Mouse (Mus musculus) testis, adult 2 months (tissue): Measurements from ENCODE around the gene Lyrm1. TPM values are rescaled to one million over a fixed set of nuclear protein-coding genes. Genes with fewer than 3 reads are reported as not detected.

Experiments used
- H3K27ac ChIP-seq: fragments of 200-500 bp; 2 replicates; pipeline ENCODE4 v1.5.1; 2012; ENCODE audit warnings: low read depth, low read length; ENCODE audit not compliant: control insufficient read depth, insufficient read depth
- H3K27me3 ChIP-seq: fragments of 200-500 bp; 2 replicates; pipeline ENCODE4 v1.6.1; 2012; ENCODE audit warnings: mild to moderate bottlenecking, low read length, moderate library complexity; ENCODE audit not compliant: control insufficient read depth, insufficient read depth
- H3K36me3 ChIP-seq: fragments of 200-500 bp; 2 replicates; pipeline ENCODE4 v1.6.1; 2012; ENCODE audit warnings: mild to moderate bottlenecking, low read length; ENCODE audit not compliant: control insufficient read depth, insufficient read depth
- H3K4me1 ChIP-seq: fragments of 200-500 bp; 2 replicates; pipeline ENCODE4 v1.6.1; 2012; ENCODE audit warnings: low read length; ENCODE audit not compliant: control insufficient read depth, insufficient read depth
- H3K4me3 ChIP-seq: fragments of 200-500 bp; 2 replicates; pipeline ENCODE4 v1.5.1; 2012; ENCODE audit warnings: low read depth, mild to moderate bottlenecking, low read length, moderate library complexity, mixed read lengths; ENCODE audit not compliant: control insufficient read depth
- CTCF ChIP-seq: fragments of 200-500 bp; IDR thresholded peaks from 2 replicates; pipeline ENCODE4 v1.5.1; 2012; ENCODE audit warnings: low read depth, mild to moderate bottlenecking, inconsistent platforms, low read length, moderate library complexity; ENCODE audit not compliant: control insufficient read depth, insufficient read depth, insufficient replicate concordance
- POLR2A ChIP-seq: fragments of 200-500 bp; IDR thresholded peaks from 2 replicates; pipeline ENCODE4 v1.6.1; 2012; ENCODE audit warnings: low read depth, mild to moderate bottlenecking, inconsistent platforms, low read length, moderate library complexity; ENCODE audit not compliant: control insufficient read depth
- polyA plus RNA-seq: library from polyadenylated mRNA; depleted of rRNA; stranded (reverse); fragments of >200 nt; gene quantifications from 2 replicates; pipeline ENCODE4 v1.2.3, GENCODE M21; 2012

Gene Lyrm1
- polyA plus RNA-seq, 1 experiment = 31.4 TPM

- Histone ChIP-seq H3K4me1 (no peaks in the 10 kb centered on the region), H3K27ac (no peak overlapping the region), H3K36me3 (no peaks in the 10 kb centered on the region), H3K27me3 (no peaks in the 10 kb centered on the region), H3K4me3 (no peak overlapping the region)
- TF ChIP-seq POLR2A (no peak), CTCF (no peak)
Measured at GRCm38 (mm10) chr7:119872204-119872603, 23.5 kb upstream of the Lyrm1 start.

- no peak overlapping the region for H3K4me3 ChIP-seq
- H3K27ac ChIP-seq = no peak overlapping the region
- no peaks in the 10 kb centered on the region for H3K27me3 ChIP-seq
- H3K36me3 ChIP-seq = no peaks in the 10 kb centered on the region
- TF ChIP-seq CTCF (no peak), POLR2A (no peak)
- H3K4me1 ChIP-seq = no peaks in the 10 kb centered on the region
Measured at GRCm38 (mm10) chr7:119873050-119873449, 22.6 kb upstream of the Lyrm1 start.

- no peak overlapping the region for H3K27ac ChIP-seq
- TF ChIP-seq CTCF (no peak), POLR2A (no peak)
Measured at GRCm38 (mm10) chr7:119875776-119876440, 19.8 kb upstream of the Lyrm1 start.

GRCm38 (mm10) chr7:119879171-119879570 is 16.5 kb upstream of the Lyrm1 start:
- Histone ChIP-seq H3K4me3 (no peak overlapping the region), H3K36me3 (no peaks in the 10 kb centered on the region), H3K27me3 (no peaks in the 10 kb centered on the region), H3K4me1 (no peaks in the 10 kb centered on the region), H3K27ac (no peak overlapping the region)
- TF ChIP-seq CTCF = no peak
- no peak for TF ChIP-seq POLR2A

More at GRCm38 (mm10) chr7:119875776-119876440, 19.8 kb upstream of the Lyrm1 start:
- Histone ChIP-seq H3K36me3 (no peaks in the 10 kb centered on the region), H3K4me3 (no peak overlapping the region), H3K4me1 (no peaks in the 10 kb centered on the region), H3K27me3 (no peaks in the 10 kb centered on the region)

- H3K4me3 ChIP-seq = no peak overlapping the region
Measured at GRCm38 (mm10) chr7:119880345-119880744, 15.3 kb upstream of the Lyrm1 start.

GRCm38 (mm10) chr7:119881229-119881628 is 14.4 kb upstream of the Lyrm1 start:
- Histone ChIP-seq H3K27me3 (no peaks in the 10 kb centered on the region), H3K4me3 (no peak overlapping the region), H3K36me3 (no peaks in the 10 kb centered on the region), H3K4me1 (no peaks in the 10 kb centered on the region), H3K27ac (no peak overlapping the region)
- no peak for TF ChIP-seq CTCF
- TF ChIP-seq POLR2A = no peak

More at GRCm38 (mm10) chr7:119880345-119880744, 15.3 kb upstream of the Lyrm1 start:
- Histone ChIP-seq H3K27me3 (no peaks in the 10 kb centered on the region), H3K4me1 (no peaks in the 10 kb centered on the region), H3K27ac (no peak overlapping the region), H3K36me3 (no peaks in the 10 kb centered on the region)
- no peak for TF ChIP-seq POLR2A
- TF ChIP-seq CTCF = no peak

DNA sequence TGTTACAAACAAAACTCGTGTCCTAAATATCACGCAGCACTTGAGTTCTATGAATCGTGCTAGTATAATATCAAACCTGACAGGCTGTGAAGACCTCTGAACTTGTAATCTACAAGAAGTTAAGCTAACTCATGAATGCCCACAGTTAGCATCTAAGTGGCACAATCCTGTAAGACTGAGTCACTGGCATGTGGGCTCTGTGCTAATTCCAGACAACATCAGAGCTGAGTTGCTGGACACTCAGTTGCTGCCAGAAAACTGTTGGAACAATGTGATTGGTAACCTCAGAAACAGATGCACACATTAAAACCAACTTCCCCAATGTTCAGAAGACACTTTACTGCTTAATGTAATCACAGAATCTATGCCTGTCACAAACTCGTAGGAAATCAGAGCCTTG is 7.8 kb upstream of the Lyrm1 start:
- no peak for TF ChIP-seq POLR2A
- H3K4me1 ChIP-seq = no peaks in the 10 kb centered on the region
- no peak overlapping the region for H3K27ac ChIP-seq
- no peaks in the 10 kb centered on the region for H3K36me3 ChIP-seq
- H3K4me3 ChIP-seq = no peak overlapping the region
- H3K27me3 ChIP-seq = no peaks in the 10 kb centered on the region
